Mouse (Mus musculus) heart, postnatal 0 days (tissue): ENCODE measurements around the gene Fam180a.

Experiments
- CTCF ChIP-seq: IDR thresholded peaks from 2 replicates; pipeline ENCODE4 v1.5.1; 2016; ENCODE audit warnings: antibody characterized with exemption, control low read depth, low read depth
- EP300 ChIP-seq: IDR thresholded peaks from 2 replicates; pipeline ENCODE4 v1.6.1; 2016; ENCODE audit warnings: antibody characterized with exemption, low read depth

DNA sequence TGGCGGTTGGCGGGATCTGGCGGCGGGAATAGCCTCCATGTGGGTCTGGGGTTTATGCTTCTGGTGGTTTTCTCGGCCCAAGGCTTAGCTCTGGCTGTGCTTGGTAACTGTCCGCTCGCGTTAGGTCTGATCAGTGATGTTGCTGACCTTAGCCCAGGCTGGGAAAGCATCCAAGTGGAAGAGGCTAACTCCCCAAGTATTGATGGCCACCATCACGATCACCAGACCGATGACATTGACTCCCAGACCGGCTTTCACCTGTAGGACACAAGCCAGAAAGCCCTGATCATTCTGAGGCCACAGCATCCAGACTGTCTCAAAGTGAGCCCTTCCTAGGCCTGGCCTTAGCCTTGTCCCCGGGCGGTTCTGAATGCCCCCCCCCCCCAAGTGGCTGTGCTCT lies 57.2 kb downstream of the Fam180a start:
- no peak for TF ChIP-seq CTCF
- no peak for TF ChIP-seq EP300
